Mouse (Mus musculus): ENCODE measurements around the gene Ildr2. TPM values are rescaled to one million over a fixed set of nuclear protein-coding genes. Genes with fewer than 3 reads are reported as not detected.
A peak's percentile ranks its signal among the peaks of the same experiment; 100 is the strongest.

The Ildr2 gene
- total RNA-seq, 2 experiments from 2014 or later = 6.0 to 7.0 TPM

- no peak for DNase-seq
Measured at GRCm38 (mm10) chr1:166343586-166343985, 89.6 kb downstream of the Ildr2 start.

- DNase-seq = no peak
Measured at GRCm38 (mm10) chr1:166344300-166345077, 90.5 kb downstream of the Ildr2 start.

GRCm38 (mm10) chr1:166345602-166346001 lies 91.7 kb downstream of the Ildr2 start:
- DNase-seq = no peak

- no peak for DNase-seq
Measured at GRCm38 (mm10) chr1:166346906-166347305, 93.0 kb downstream of the Ildr2 start.

- DNase-seq = no peak
Measured at GRCm38 (mm10) chr1:166349341-166349740, 95.4 kb downstream of the Ildr2 start.

- no peak for DNase-seq
Measured at GRCm38 (mm10) chr1:166349751-166350150, 95.8 kb downstream of the Ildr2 start.

- DNase-seq = peak; percentile 92
Measured at GRCm38 (mm10) chr1:166360157-166360855, 106.4 kb downstream of the Ildr2 start.

- no peak for DNase-seq
Measured at GRCm38 (mm10) chr1:166360896-166361295, 107.0 kb downstream of the Ildr2 start.

- no peak for DNase-seq
Measured at GRCm38 (mm10) chr1:166361842-166362241, 107.9 kb downstream of the Ildr2 start.

- DNase-seq = no peak
Measured at GRCm38 (mm10) chr1:166362659-166363058, 108.7 kb downstream of the Ildr2 start.

- no peak for DNase-seq
Measured at GRCm38 (mm10) chr1:166363122-166363521, 109.2 kb downstream of the Ildr2 start.

Other genes starting within 250 kb of the Ildr2 start
- 10 to 100 TPM; 60.0 to 68.2 TPM for gene Dusp27, start 126.2 kb upstream of the Ildr2 start, total RNA-seq (2021)
- not detected for gene Gpa33, start 123.9 kb upstream of the Ildr2 start, total RNA-seq (2021)
- gene Mael, start 15.4 kb upstream of the Ildr2 start, total RNA-seq (2021) = not detected
- 10 to 100 TPM; 17.7 to 18.1 TPM for gene Tada1, start 125.0 kb downstream of the Ildr2 start, total RNA-seq (2021)
- 10 to 100 TPM; 24.5 to 29.2 TPM for gene Pogk, start 155.7 kb downstream of the Ildr2 start, total RNA-seq (2021)
- not detected for gene Gm4846, start 243.4 kb downstream of the Ildr2 start, total RNA-seq (2021)

Measured in heart, postnatal 4 days (tissue).